Mouse (Mus musculus) adrenal gland, postnatal 36 days (tissue): ENCODE results near the gene Ankfn1. TPM values are rescaled to one million over a fixed set of nuclear protein-coding genes. Genes with fewer than 3 reads are reported as not detected.
A peak's percentile ranks its signal among the peaks of the same experiment; 100 is the strongest.

Experiments
- DNase-seq, 2 experiments: peaks; one replicate each; pipeline ENCODE4 v3.0.0; 2021; ENCODE audit warnings: mixed read lengths in 1 of 2
- long read RNA-seq, 2 experiments: library from polyadenylated mRNA; stranded (forward); transcript quantifications; one replicate each; pipeline ENCODE4 v2.0.0; 2021; ENCODE audit warnings: borderline sequencing depth in 2 of 2
- total RNA-seq, 2 experiments: library from RNA; stranded (reverse); gene quantifications; 2 replicates each; pipeline ENCODE4 v1.2.3; 2021

The Ankfn1 gene
- total RNA-seq, result under 1 TPM; 0.16 to 0.26 TPM
- long read RNA-seq, experiment 1, result 0 reads
- long read RNA-seq, experiment 2, result 0 reads

- no peak for DNase-seq
These were observed at the start of gene Ankfn1 for GRCm38 (mm10) chr11:89777431-89777830. Ankfn1 (minus strand) TSS chr11:89777653.

DNA sequence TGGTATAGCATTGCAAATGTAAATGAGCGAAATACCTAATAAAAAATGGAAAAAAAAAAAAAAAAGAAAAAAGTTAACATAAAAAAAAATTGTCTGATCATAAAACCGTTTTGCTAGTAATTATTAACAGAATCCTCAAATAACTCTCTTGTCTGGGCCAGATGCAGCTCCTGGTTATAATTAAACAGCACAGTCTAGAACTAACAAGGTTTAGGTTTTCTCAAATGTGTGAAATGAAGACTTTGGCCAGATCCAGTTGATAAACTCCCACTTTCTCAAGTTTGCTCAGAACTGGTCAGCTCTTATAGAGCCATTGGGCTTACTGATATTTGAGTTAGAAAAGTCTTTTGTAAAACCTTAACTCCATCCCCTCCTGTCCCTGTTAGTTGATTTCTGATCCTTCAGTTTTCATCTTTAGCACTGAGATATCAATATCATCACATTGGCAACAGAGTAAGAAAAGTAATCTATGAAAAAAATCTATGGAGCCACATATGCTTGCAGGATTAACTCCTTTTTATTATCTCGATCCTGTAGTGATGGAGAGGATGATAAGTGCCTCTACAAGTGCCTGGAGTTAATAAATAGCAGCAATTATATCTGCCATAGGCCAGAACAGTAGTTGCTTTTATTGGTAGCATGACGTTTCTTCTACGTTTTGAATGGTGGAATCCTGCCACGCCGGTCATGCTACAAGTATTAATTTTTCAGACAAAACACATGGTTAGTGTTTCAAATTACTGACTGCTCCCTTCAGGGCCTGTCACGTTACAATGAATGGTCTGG is 46.4 kb upstream of the Ankfn1 start:
- no peak for DNase-seq

- DNase-seq, result no peak
These were observed 41.1 kb upstream of the Ankfn1 start for GRCm38 (mm10) chr11:89818594-89818993.

GRCm38 (mm10) chr11:89811403-89811802 is 34.0 kb upstream of the Ankfn1 start:
- DNase-seq, result no peak

DNA sequence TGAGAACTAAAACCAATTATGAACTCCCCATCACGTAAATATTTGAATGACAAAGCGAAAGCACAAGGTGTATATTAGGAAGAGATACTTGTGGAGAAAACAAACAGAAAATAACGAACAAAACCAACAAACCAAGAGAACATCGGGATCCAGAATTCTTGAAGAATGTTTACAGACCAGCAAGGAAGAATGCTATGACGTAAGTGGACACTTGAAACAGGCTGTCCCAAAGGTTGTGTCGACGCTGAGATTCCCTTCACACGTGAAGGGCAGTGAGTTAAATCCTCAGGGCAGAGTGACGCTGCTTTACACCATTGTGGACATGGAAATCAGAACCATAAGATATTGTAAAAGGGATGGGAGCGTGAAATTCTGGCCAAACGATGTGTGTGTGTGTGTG is 30.5 kb upstream of the Ankfn1 start:
- no peak for DNase-seq

GRCm38 (mm10) chr11:89804822-89805221 is 27.4 kb upstream of the Ankfn1 start:
- no peak for DNase-seq

GRCm38 (mm10) chr11:89803974-89804373 is 26.5 kb upstream of the Ankfn1 start:
- DNase-seq, result no peak

- DNase-seq, result no peak
These were observed 15.3 kb upstream of the Ankfn1 start for GRCm38 (mm10) chr11:89792709-89793108.

DNA sequence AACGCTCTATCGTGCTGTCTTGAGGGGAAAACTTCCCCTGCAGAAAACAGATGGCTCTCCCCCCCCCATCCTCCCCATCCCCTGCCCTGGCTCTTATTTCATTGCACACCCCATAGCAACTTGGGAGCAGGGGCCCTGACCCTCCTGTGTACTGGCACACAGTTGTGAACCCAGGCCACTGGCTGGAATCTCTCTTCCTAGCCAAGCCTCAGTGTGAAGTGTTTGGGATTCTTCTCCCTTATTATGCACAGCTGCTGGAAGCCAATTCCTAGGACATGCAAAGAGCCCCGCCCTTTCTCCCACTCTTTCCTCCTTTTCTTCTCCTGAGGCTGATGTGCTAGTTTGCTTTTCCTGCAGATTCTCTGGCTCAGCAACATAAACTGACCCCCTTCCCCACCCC is 1.4 kb downstream of the Ankfn1 start:
- DNase-seq, result no peak

GRCm38 (mm10) chr11:89774913-89775312 is 2.5 kb downstream of the Ankfn1 start:
- no peak for DNase-seq

DNA sequence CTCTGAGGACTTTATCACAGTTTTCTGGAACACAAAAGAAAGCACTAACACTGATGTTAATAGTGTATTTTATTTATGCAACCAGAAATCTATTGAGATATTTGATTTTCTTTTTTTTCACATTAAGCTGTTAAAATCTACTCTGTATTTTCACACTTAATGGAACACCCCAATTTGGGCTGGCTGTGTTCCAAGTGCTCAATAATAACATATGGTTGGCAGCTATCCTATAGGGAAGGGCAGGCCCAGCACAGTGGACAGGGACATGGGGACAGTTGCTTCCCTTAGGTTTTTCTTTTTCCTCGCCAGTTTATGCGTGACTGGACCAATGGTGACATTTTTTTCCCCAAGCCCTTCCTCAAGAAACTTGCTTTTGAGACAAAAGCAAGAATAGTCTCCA is 4.5 kb downstream of the Ankfn1 start:
- DNase-seq, result no peak

- no peak for DNase-seq
These were observed 11.7 kb downstream of the Ankfn1 start for GRCm38 (mm10) chr11:89765770-89766148.

DNA sequence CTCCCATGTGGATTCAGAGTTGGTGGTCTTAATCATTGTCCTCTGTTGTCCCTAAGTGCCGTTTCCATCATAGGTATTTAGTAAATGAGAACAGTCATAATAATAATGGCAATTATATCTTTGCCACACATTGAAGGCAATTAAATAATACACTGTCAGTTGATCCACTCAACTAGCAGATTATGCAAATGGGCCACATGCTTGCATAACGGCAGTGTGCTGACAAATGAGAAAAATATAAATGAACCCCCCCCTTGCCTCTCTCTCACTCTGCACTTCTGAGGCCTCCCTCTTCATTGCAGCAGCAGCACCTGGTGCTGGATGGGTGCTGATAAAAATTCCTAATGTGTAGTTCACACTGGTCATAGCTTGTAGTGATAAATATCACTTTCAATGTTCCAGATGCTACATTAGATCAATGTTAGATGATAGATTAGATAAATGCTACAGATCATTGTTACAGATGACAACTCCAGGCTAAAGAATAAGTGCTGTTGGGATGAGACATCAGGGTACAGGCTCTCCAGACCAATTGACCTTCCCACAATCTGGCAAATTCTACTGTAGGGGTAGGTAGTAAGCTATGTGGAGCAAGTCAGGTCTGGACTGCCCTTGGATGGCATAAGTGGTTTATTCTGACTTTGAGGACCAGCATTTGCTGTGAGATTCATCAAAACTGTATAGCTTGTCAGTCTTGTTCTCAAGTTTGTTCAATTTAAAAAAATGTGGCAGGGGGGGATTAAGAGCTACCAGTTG is 12.3 kb downstream of the Ankfn1 start:
- no peak for DNase-seq

DNA sequence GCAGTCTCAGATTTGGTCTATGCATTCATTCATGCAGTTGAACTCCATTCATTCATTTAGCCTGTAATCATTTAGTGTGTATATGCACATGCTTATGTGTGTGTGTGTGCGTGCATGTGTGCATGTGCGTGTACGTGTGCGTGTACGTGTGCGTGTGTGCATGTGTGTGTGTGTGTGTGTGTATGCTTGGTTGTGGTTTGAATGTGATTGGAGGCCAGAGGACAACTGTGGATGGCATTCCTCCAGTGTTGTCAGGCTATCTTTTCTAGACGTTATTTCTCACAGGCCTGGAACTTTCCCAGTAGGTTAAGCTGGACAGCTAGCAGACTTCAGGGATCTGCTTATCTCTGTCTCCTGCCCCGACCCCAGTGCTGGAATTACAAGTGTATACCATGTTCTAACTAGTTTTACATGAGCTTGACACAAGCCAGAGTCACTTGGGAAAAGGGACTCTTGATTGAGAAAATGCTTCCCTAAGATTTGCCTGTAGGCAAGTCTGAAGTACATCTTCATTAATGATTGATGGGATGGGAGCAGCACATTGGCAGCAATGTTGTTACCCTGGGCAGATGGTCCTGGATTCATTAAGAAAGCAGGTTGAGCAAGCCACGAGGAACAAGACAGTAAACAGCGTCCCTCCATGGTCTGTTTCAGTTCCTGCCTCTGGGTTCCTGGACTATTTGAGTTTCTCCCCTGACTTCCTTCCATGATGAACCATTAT is 43.3 kb downstream of the Ankfn1 start:
- DNase-seq, result no peak

- DNase-seq, result no peak
These were observed 43.9 kb downstream of the Ankfn1 start for GRCm38 (mm10) chr11:89733526-89733925.

GRCm38 (mm10) chr11:89720847-89721246 is 56.6 kb downstream of the Ankfn1 start:
- peak; percentile 77 to 80 for DNase-seq

GRCm38 (mm10) chr11:89718491-89718982 is 58.9 kb downstream of the Ankfn1 start:
- DNase-seq, result no peak

DNA sequence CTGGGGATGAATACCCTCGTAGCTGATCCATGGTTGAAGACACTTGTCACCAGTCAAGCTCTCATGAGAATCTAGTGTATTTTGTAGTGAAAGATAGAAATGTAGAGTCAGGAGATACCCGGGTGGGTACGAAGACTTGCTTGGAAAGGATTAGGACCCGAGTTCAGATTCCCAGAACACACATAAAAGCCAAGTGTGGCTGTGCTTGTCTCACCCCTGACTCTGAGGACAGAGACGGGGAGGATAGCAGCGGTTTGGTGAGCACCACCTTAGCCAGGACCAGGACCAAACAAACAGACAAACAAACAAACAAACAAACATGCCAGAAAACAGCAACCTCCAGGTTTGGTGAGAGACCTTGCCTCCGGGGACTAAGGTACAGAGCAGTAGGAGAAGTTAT is 61.1 kb downstream of the Ankfn1 start:
- no peak for DNase-seq

GRCm38 (mm10) chr11:89708526-89708925 is 68.9 kb downstream of the Ankfn1 start:
- no peak for DNase-seq

GRCm38 (mm10) chr11:89696431-89697403 is 80.7 kb downstream of the Ankfn1 start:
- no peak for DNase-seq

DNA sequence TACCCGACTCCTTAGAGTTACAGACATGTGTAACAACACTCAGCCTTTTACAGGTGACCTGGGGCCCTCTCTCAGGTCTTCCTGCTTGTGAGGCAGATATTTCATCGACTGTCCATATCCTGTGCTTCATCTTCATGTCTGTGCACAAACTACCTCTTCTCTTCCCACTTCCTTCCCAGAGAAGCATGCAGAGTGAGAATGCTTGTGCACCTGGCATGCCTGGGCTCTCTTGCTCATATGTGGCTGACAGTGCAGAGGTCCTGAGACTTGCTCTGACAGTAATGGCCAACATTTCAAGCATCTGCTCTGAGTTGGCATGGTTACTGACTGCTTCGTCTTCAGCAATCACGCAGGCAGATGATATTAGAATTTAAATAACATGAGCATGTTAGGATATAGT is 83.8 kb downstream of the Ankfn1 start:
- DNase-seq, result no peak
